Mouse (Mus musculus): Measurements from ENCODE around the gene Scd2.

DNA sequence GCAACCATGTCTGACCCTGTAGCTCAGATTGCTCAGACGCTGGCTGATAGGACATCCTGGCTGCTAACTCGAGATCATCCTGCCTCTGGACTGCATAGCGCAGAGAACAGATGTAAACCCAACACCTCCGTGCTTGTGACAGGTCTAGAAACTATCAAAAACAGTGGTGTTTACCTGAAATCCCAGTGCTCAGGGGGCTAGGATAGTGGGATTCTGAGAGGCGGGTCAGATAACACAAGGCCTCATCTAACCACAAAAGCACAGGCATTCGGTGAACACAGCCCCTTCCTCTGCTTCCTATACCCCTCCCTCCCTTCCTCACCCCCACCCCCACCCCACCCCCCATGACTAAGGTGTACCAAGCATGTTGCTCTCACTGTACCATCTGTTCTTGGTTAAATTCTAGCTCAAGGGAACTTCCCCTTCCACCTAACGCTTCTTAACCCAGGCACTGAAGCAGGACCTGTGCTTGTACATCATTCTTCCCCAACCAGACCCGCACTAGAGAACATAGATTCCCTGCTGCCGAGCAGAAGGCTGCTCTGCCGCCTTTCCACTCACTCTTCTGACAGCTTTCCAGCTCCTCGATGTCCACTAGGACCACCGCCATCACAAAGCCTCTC, 41.4 kb upstream of the Scd2 start:
- no peak for TF ChIP-seq TAL1 (conservative IDR thresholded peaks at IDR 0.05; ENCODE audit: low read depth, low read length)
- no peak for TF ChIP-seq GATA1 (IDR thresholded peaks at IDR 0.05; ENCODE audit: borderline replicate concordance, low read length)
- no peak for TF ChIP-seq CTCF (IDR thresholded peaks at IDR 0.05; ENCODE audit: low read depth, low read length)
- TF ChIP-seq GATA2 (IDR thresholded peaks at IDR 0.05; ENCODE audit: borderline replicate concordance, low read depth, low read length), result no peak
